Mouse (Mus musculus): ENCODE data around the gene Ppih. TPM values are rescaled to one million over a fixed set of nuclear protein-coding genes. Genes with fewer than 3 reads are reported as not detected.
A peak's percentile ranks its signal among the peaks of the same experiment; 100 is the strongest.
"Not testable (repeated sequence)": the region's sequence is repeated elsewhere in the genome, so short reads cannot be mapped to it uniquely, and the experiment has no call there.

The Ppih gene
- total RNA-seq, 2 experiments from 2014 or later, result 14.1 to 20.8 TPM

GRCm38 (mm10) chr4:119284861-119285260, 35.5 kb downstream of the Ppih start:
- no peak for TF ChIP-seq CTCF (IDR thresholded peaks at IDR 0.05)
- H3K27ac ChIP-seq, result no peak overlapping the region
- intact Hi-C loops (cut with DNase I), result no loop called here
- H3K4me3 ChIP-seq, result no peak overlapping the region
- no peak for DNase-seq (ENCODE audit: extremely low spot score in 1 of 2, low spot score in 2 of 2)

- H3K4me3 ChIP-seq; intact Hi-C loops (cut with DNase I); H3K27ac ChIP-seq; DNase-seq (ENCODE audit: extremely low spot score in 1 of 2, low spot score in 2 of 2): not testable (repeated sequence)
Observed at GRCm38 (mm10) chr4:119278784-119279183, 41.6 kb downstream of the Ppih start.

- DNase-seq (ENCODE audit: extremely low spot score in 1 of 2, low spot score in 2 of 2), result no peak
- Histone ChIP-seq H3K4me3 (no peak overlapping the region), H3K27ac (peak overlapping the region; percentile 38; the same call in 1 of the 2 replicates)
- intact Hi-C loops (cut with DNase I), result no loop called here
- TF ChIP-seq CTCF (IDR thresholded peaks at IDR 0.05), result no peak
Observed at GRCm38 (mm10) chr4:119275726-119276125, 44.6 kb downstream of the Ppih start.

GRCm38 (mm10) chr4:119275226-119275625, 45.1 kb downstream of the Ppih start:
- no peak; the same call in 1 of the 2 replicates for TF ChIP-seq CTCF (IDR thresholded peaks at IDR 0.05)
- Histone ChIP-seq H3K4me3 (no peak overlapping the region), H3K27ac (peak overlapping the region; percentile 38)
- no peak for DNase-seq (ENCODE audit: extremely low spot score in 1 of 2, low spot score in 2 of 2)
- intact Hi-C loops (cut with DNase I), result no loop called here

- Histone ChIP-seq H3K27ac (peak overlapping the region; percentile 38), H3K4me3 (no peak overlapping the region)
- TF ChIP-seq CTCF (IDR thresholded peaks at IDR 0.05), result no peak
- no peak for DNase-seq (ENCODE audit: extremely low spot score in 1 of 2, low spot score in 2 of 2)
- intact Hi-C loops (cut with DNase I), result no loop called here
Observed at GRCm38 (mm10) chr4:119274627-119275026, 45.7 kb downstream of the Ppih start.

- no peak for DNase-seq (ENCODE audit: extremely low spot score in 1 of 2, low spot score in 2 of 2)
- intact Hi-C loops (cut with DNase I), result no loop called here
- H3K27ac ChIP-seq, result no peak overlapping the region
- TF ChIP-seq CTCF (IDR thresholded peaks at IDR 0.05), result no peak
- no peak overlapping the region for H3K4me3 ChIP-seq
Observed at GRCm38 (mm10) chr4:119266606-119267005, 53.7 kb downstream of the Ppih start.

GRCm38 (mm10) chr4:119263459-119263858, 56.9 kb downstream of the Ppih start:
- DNase-seq (ENCODE audit: extremely low spot score in 1 of 2, low spot score in 2 of 2), result no peak
- Histone ChIP-seq H3K27ac (no peak overlapping the region), H3K4me3 (no peak overlapping the region)
- no peak for TF ChIP-seq CTCF (IDR thresholded peaks at IDR 0.05)
- intact Hi-C loops (cut with DNase I), result no loop called here

- no peak for TF ChIP-seq CTCF (IDR thresholded peaks at IDR 0.05)
- intact Hi-C loops (cut with DNase I), result no loop called here
- DNase-seq (ENCODE audit: extremely low spot score in 1 of 2, low spot score in 2 of 2), result no peak
- Histone ChIP-seq H3K27ac (no peak overlapping the region), H3K4me3 (no peak overlapping the region)
Observed at GRCm38 (mm10) chr4:119262483-119262882, 57.9 kb downstream of the Ppih start.

GRCm38 (mm10) chr4:119261087-119261713, 59.1 kb downstream of the Ppih start:
- intact Hi-C loops (cut with DNase I), result no loop called here
- H3K27ac ChIP-seq, result no peak overlapping the region
- no peak for DNase-seq (ENCODE audit: extremely low spot score in 1 of 2, low spot score in 2 of 2)
- TF ChIP-seq CTCF (IDR thresholded peaks at IDR 0.05), result no peak
- no peak overlapping the region for H3K4me3 ChIP-seq

GRCm38 (mm10) chr4:119259344-119260254, 60.7 kb downstream of the Ppih start:
- Histone ChIP-seq H3K4me3 (no peak overlapping the region), H3K27ac (no peak overlapping the region)
- peak; percentile 7; the same call in 1 of the 2 replicates for TF ChIP-seq CTCF (IDR thresholded peaks at IDR 0.05)
- intact Hi-C loops (cut with DNase I), result no loop called here
- DNase-seq (ENCODE audit: extremely low spot score in 1 of 2, low spot score in 2 of 2), result no peak

GRCm38 (mm10) chr4:119257083-119257482, 63.3 kb downstream of the Ppih start:
- intact Hi-C loops (cut with DNase I), result no loop called here
- TF ChIP-seq CTCF (IDR thresholded peaks at IDR 0.05), result no peak

GRCm38 (mm10) chr4:119255351-119255750, 65.0 kb downstream of the Ppih start, which contains the start of gene Cldn19:
Gene Cldn19 (plus strand): TSS chr4:119255414.
- intact Hi-C loops (cut with DNase I), result no loop called here
- Histone ChIP-seq H3K27ac (no peak within 1 kb of the TSS), H3K4me3 (no peak within 1 kb of the TSS)
- no peak for DNase-seq (ENCODE audit: extremely low spot score in 1 of 2, low spot score in 2 of 2)
- no peak for TF ChIP-seq CTCF (IDR thresholded peaks at IDR 0.05)

More at GRCm38 (mm10) chr4:119257083-119257482, 63.3 kb downstream of the Ppih start:
- no peak overlapping the region for H3K27ac ChIP-seq
- no peak for DNase-seq (ENCODE audit: extremely low spot score in 1 of 2, low spot score in 2 of 2)
- no peak overlapping the region for H3K4me3 ChIP-seq

Data from left cerebral cortex, adult 2 months (tissue).